Mouse (Mus musculus) G1E (cell line): ENCODE measurements around the gene Cpeb4. TPM values are rescaled to one million over a fixed set of nuclear protein-coding genes. Genes with fewer than 3 reads are reported as not detected.

Experiments used
- ATAC-seq: 2 replicates; pipeline ENCODE4 v1.8.0; 2016; ENCODE audit warnings: mild to moderate bottlenecking; ENCODE audit not compliant: insufficient number of reproducible peaks, poor library complexity, low FRiP score, severe bottlenecking; ENCODE audit errors: extremely low read depth
- DNase-seq: peaks from one replicate; pipeline ENCODE4 v3.0.0; 2012; ENCODE audit warnings: low spot score
- H3K27me3 ChIP-seq: 2 replicates; pipeline ENCODE4 v1.6.1; 2012; ENCODE audit warnings: mild to moderate bottlenecking, low read length, inconsistent platforms; ENCODE audit not compliant: insufficient read depth
- H3K36me3 ChIP-seq: replicated peaks from 2 replicates; pipeline ENCODE3; 2012; ENCODE audit warnings: mild to moderate bottlenecking, inconsistent platforms
- H3K4me1 ChIP-seq: 2 replicates; pipeline ENCODE4 v1.6.1; 2012; ENCODE audit warnings: low read depth, low read length, inconsistent platforms, mixed read lengths; ENCODE audit not compliant: insufficient read depth
- H3K4me3 ChIP-seq: 2 replicates; pipeline ENCODE4 v1.5.1; 2012; ENCODE audit warnings: low read depth, mild to moderate bottlenecking, inconsistent platforms, low read length, moderate library complexity, mixed read lengths
- H3K9me3 ChIP-seq: replicated peaks from 2 replicates; pipeline ENCODE4 v1.6.1; 2012; ENCODE audit warnings: inconsistent platforms
- CTCF ChIP-seq: IDR thresholded peaks from 2 replicates; pipeline ENCODE4 v1.5.1; 2012; ENCODE audit warnings: low read depth, low read length, inconsistent platforms, mixed read lengths
- GATA1 ChIP-seq: IDR thresholded peaks from 2 replicates; pipeline ENCODE4 v1.6.1; 2012; ENCODE audit warnings: borderline replicate concordance, low read length, inconsistent platforms, mixed read lengths
- GATA2 ChIP-seq: IDR thresholded peaks from 2 replicates; pipeline ENCODE4 v1.6.1; 2012; ENCODE audit warnings: low read depth, low read length, inconsistent platforms, borderline replicate concordance
- POLR2AphosphoS5 ChIP-seq: IDR thresholded peaks from 2 replicates; pipeline ENCODE4 v1.6.1; 2012; ENCODE audit warnings: low read depth, low read length, inconsistent platforms; ENCODE audit not compliant: insufficient replicate concordance
- TAL1 ChIP-seq: conservative IDR thresholded peaks from 2 replicates; pipeline ENCODE4 v1.6.1; 2012; ENCODE audit warnings: low read depth, low read length, inconsistent platforms, mixed read lengths
- polyA plus RNA-seq: library from polyadenylated mRNA; stranded (reverse); fragments of >175 nt; gene quantifications from 2 replicates; pipeline ENCODE4 v1.2.3, GENCODE M21; 2012
- total RNA-seq, 2 experiments: library from RNA; stranded (forward) in 1 of 2; stranded (reverse) in 1 of 2; fragments of 200-1000 nt in 1 of 2; fragments of >200 nt in 1 of 2; fragmentation: Nextera tagmentation in 1 of 2; gene quantifications; 2 replicates each; pipeline ENCODE4 v1.2.3; 2014 to 2017

Gene Cpeb4
- total and polyA plus RNA-seq, 3 experiments = 5.6 to 84.2 (median 30.4) TPM

- Histone ChIP-seq H3K9me3 (no peaks in the 10 kb centered on the region), H3K27me3 (peaks cover 18% of the 10 kb centered on the region), H3K4me3 (no peak overlapping the region), H3K4me1 (peaks cover 23% of the 10 kb centered on the region), H3K36me3 (no peaks in the 10 kb centered on the region)
- DNase-seq (no peak), ATAC-seq (no peak)
- TF ChIP-seq POLR2AphosphoS5 (no peak), GATA2 (no peak), CTCF (no peak), GATA1 (no peak), TAL1 (no peak)
Observed at GRCm38 (mm10) chr11:31850995-31851394, 21.0 kb upstream of the Cpeb4 start.

GRCm38 (mm10) chr11:31851702-31852560 lies 20.1 kb upstream of the Cpeb4 start:
- peaks cover 16% of the 10 kb centered on the region; the same call in 1 of the 2 replicates for H3K4me1 ChIP-seq

GRCm38 (mm10) chr11:31854955-31855354 lies 17.1 kb upstream of the Cpeb4 start:
- TF ChIP-seq POLR2AphosphoS5 = no peak
- no peak for TF ChIP-seq CTCF
- TF ChIP-seq GATA2 = no peak
- TF ChIP-seq GATA1 = no peak
- no peak for TF ChIP-seq TAL1
- no peak for DNase-seq
- H3K4me3 ChIP-seq = no peak overlapping the region
- no peaks in the 10 kb centered on the region for H3K9me3 ChIP-seq
- peaks cover 22% of the 10 kb centered on the region for H3K4me1 ChIP-seq
- no peak for ATAC-seq
- no peaks in the 10 kb centered on the region for H3K36me3 ChIP-seq
- peaks cover 19% of the 10 kb centered on the region for H3K27me3 ChIP-seq

More at GRCm38 (mm10) chr11:31851702-31852560, 20.1 kb upstream of the Cpeb4 start:
- no peak for TF ChIP-seq GATA2
- no peak for TF ChIP-seq CTCF
- TF ChIP-seq TAL1 = no peak
- TF ChIP-seq GATA1 = no peak
- no peak for TF ChIP-seq POLR2AphosphoS5
- no peaks in the 10 kb centered on the region for H3K9me3 ChIP-seq
- no peak for ATAC-seq
- H3K36me3 ChIP-seq = no peaks in the 10 kb centered on the region
- peaks cover 19% of the 10 kb centered on the region for H3K27me3 ChIP-seq
- no peak overlapping the region for H3K4me3 ChIP-seq
- DNase-seq = no peak

GRCm38 (mm10) chr11:31857479-31857878 lies 14.5 kb upstream of the Cpeb4 start:
- DNase-seq (no peak), ATAC-seq (no peak)
- Histone ChIP-seq H3K4me1 (peaks cover 30% of the 10 kb centered on the region), H3K4me3 (no peak overlapping the region), H3K27me3 (peaks cover 14% of the 10 kb centered on the region), H3K9me3 (no peaks in the 10 kb centered on the region), H3K36me3 (no peaks in the 10 kb centered on the region)
- TF ChIP-seq GATA1 (no peak), CTCF (no peak), POLR2AphosphoS5 (no peak), TAL1 (no peak), GATA2 (no peak)

- H3K36me3 ChIP-seq = no peaks in the 10 kb centered on the region
- DNase-seq (no peak), ATAC-seq (peak; percentile 80)
- H3K9me3 ChIP-seq = no peaks in the 10 kb centered on the region
- TF ChIP-seq GATA1 (no peak), TAL1 (peak; percentile 93)
- peaks cover 41% of the 10 kb centered on the region for H3K4me1 ChIP-seq
- H3K27me3 ChIP-seq = 0 out of 2 replicates have a peak, but pooled peaks cover 2% of the 10 kb centered on the region
- H3K4me3 ChIP-seq = no peak overlapping the region
Observed at GRCm38 (mm10) chr11:31861149-31861890, 10.7 kb upstream of the Cpeb4 start.

- Histone ChIP-seq H3K4me3 (no peak overlapping the region), H3K9me3 (no peaks in the 10 kb centered on the region), H3K4me1 (peaks cover 39% of the 10 kb centered on the region), H3K27me3 (no peaks in the 10 kb centered on the region), H3K36me3 (peaks cover 5% of the 10 kb centered on the region)
- no peak for DNase-seq
- ATAC-seq = no peak
- TF ChIP-seq GATA1 (no peak), CTCF (no peak), POLR2AphosphoS5 (no peak), TAL1 (no peak), GATA2 (no peak)
Observed at GRCm38 (mm10) chr11:31867976-31868375, 4.0 kb upstream of the Cpeb4 start.
